Mouse (Mus musculus): ENCODE measurements around the gene Gm17651. TPM values are rescaled to one million over a fixed set of nuclear protein-coding genes. Genes with fewer than 3 reads are reported as not detected.

Gene Gm17651
- total RNA-seq (2021), result not detected

- DNase-seq (ENCODE audit: extremely low spot score in 1 of 2, low spot score in 1 of 2), result no peak
These were observed at the start of gene Gm17651 for GRCm38 (mm10) chr3:97674644-97675110. Gene Gm17651, minus strand, starts transcription at chr3:97674694.

DNA sequence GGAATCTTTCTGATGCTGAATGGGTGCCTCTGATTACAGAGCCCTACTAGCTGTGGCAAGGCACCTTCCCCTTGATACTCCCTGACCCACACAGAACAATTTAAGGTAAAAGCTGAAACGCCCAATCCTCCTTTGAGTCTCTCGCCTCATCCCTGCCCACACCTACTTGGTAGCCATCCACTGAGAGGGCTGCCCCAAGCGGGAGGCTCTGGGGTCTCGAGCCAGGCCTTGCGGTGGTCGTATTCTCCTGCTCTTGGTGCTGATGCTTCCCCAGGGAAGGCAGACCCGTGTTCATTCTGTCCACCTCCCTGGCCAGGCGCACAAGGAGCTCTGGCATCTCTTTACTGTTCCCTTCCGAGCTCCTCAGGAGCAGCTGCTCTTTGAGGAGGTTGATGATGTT lies 44.6 kb upstream of the Gm17651 start:
- no peak for DNase-seq (ENCODE audit: extremely low spot score in 1 of 2, low spot score in 1 of 2)

GRCm38 (mm10) chr3:97715922-97716321 lies 41.4 kb upstream of the Gm17651 start:
- no peak for DNase-seq (ENCODE audit: extremely low spot score in 1 of 2, low spot score in 1 of 2)

DNA sequence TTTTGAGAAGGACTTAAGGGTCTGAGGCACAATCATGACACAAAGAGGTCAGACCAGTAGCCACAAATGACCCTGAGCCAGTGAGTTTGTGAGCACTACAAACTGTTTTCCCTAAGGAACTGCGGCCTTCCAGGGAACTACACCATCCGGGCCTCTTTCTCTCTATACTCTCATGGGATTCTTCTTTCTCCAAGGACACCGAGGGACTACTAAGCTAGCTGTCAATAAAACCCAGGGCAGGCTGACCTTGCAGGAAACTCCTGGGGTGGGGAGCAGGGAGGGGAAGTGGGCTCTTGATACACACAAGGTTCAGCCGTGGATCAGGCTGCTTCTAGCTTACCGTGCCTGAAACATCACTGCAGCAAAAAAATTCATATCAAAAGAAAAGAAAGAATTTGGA lies 36.4 kb upstream of the Gm17651 start:
- DNase-seq (ENCODE audit: extremely low spot score in 1 of 2, low spot score in 1 of 2), result no peak

GRCm38 (mm10) chr3:97710134-97710533 lies 35.6 kb upstream of the Gm17651 start:
- no peak for DNase-seq (ENCODE audit: extremely low spot score in 1 of 2, low spot score in 1 of 2)

GRCm38 (mm10) chr3:97706561-97706960 lies 32.1 kb upstream of the Gm17651 start:
- DNase-seq (ENCODE audit: extremely low spot score in 1 of 2, low spot score in 1 of 2), result no peak

GRCm38 (mm10) chr3:97705508-97705907 lies 31.0 kb upstream of the Gm17651 start:
- no peak for DNase-seq (ENCODE audit: extremely low spot score in 1 of 2, low spot score in 1 of 2)

DNA sequence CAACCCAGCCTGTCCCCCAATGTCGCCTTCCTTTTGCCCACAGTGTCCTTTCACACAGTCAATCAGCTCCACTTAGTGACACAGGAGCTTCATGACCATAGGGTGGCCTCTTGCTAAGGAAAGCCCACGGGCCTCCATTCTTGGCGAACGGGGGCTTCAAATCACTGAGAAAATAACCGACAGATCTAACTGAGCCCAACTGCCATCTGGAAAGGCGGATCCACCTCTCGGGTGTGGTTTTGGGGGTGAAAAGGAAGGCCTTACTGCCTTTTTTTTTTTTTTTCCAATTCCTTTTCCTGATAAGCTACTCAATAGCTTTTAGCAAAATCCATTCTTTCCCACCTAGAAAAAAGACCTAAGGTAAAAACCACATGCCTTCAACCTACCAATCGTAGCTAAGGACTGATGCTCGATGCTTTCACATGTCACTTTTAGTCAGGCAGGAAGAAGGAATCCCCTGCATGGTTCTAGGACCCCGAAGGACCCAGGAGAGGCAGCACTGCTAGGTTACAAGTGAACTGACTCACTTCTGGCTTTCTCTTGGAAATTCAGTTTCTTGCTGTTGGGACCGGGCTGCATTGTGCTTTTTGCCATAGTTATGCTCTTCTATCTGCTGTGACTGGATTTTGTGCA lies 28.1 kb upstream of the Gm17651 start:
- DNase-seq (ENCODE audit: extremely low spot score in 1 of 2, low spot score in 1 of 2), result no peak

- no peak for DNase-seq (ENCODE audit: extremely low spot score in 1 of 2, low spot score in 1 of 2)
These were observed 26.7 kb upstream of the Gm17651 start for GRCm38 (mm10) chr3:97701198-97701597.

- DNase-seq (ENCODE audit: extremely low spot score in 1 of 2, low spot score in 1 of 2), result no peak
These were observed 24.6 kb upstream of the Gm17651 start for GRCm38 (mm10) chr3:97699061-97699460.

GRCm38 (mm10) chr3:97697291-97697690 lies 22.8 kb upstream of the Gm17651 start:
- DNase-seq (ENCODE audit: extremely low spot score in 1 of 2, low spot score in 1 of 2), result no peak

DNA sequence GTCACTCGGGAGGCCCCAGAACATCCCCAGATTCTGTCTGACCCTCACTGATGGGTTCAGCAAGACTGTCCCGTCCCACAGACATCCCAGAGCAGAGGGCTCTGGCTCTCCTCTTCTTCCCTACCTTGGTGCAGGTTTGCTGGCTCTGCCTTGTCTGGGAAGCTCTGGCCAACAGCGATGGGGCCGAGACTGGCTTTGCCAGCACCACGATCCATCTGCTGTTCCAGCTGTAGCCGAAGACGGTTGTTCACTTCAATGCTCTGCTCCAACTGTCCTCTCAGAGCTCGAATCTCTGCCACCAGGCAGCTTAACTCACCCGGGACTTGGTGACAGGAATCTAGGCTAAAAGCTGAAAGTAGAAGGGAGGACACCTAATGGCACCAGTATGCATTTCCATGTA lies 22.4 kb upstream of the Gm17651 start:
- DNase-seq (ENCODE audit: extremely low spot score in 1 of 2, low spot score in 1 of 2), result no peak

DNA sequence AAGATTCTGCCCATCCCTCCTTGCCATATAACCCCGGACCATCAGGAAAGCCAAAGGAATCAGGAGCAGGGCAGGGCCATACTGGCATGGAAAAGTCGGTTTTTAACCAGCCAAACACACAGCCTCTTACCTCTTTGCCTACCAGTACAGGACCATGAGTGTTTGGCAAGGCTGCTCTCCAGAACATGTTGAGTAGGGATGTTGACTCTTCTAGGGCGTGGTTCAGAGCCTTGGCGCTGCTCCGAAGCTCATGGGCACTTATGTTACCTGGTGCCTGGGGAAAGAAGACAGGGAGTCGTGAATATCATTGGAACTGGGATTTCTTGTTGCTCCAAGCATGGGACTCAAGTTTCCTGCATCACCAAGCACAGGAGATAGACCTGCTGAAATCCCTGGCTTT lies 19.3 kb upstream of the Gm17651 start:
- DNase-seq (ENCODE audit: extremely low spot score in 1 of 2, low spot score in 1 of 2), result no peak

DNA sequence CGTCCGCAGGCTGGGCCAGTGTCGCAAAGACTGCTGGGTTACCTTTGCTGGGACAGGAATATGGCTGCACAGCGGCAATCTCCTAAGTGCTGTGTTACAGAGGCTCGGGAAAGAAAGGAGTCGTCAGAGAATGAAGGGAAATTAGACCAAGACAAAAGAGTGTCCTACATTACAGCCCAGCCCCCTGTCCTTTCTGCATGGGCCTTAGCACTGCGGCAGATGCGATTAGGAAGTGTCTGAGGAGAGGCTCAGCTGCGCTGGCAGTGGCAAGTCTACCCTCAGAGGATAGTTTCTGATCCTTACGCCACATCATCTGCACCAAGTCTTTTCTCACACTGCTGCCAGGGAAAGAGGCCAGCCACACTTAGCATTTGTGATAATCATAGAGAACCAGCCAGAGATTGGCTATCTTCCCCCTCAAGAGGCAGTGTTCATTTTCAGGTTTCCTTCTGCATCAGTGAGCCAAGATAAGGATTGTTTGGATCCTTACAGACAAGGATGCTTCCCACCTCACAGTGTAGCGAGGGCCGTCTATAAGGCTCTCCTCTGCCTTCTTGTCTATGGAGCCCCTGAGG lies 17.0 kb upstream of the Gm17651 start:
- no peak for DNase-seq (ENCODE audit: extremely low spot score in 1 of 2, low spot score in 1 of 2)

- DNase-seq (ENCODE audit: extremely low spot score in 1 of 2, low spot score in 1 of 2), result no peak
These were observed 16.1 kb upstream of the Gm17651 start for GRCm38 (mm10) chr3:97690590-97690989.

DNA sequence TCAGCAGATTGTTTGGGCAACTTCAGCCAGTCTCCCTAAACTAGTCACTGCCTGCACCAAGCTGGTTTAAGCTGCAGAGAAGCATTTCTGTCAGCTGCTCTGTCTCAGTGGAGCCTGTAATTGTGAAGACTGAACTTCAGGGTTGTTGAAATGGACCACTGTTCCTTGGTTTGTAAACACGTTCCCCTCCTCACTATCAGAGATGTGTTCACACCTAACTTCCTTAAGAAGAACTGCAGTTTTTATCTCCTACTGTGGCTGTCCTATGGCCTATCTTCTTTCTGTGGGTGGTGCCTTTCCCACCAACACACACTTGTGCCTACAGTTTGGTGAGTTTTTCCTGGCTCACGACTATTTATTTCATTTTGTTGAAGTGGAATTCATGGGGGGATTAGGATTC lies 14.8 kb upstream of the Gm17651 start:
- DNase-seq (ENCODE audit: extremely low spot score in 1 of 2, low spot score in 1 of 2), result no peak

DNA sequence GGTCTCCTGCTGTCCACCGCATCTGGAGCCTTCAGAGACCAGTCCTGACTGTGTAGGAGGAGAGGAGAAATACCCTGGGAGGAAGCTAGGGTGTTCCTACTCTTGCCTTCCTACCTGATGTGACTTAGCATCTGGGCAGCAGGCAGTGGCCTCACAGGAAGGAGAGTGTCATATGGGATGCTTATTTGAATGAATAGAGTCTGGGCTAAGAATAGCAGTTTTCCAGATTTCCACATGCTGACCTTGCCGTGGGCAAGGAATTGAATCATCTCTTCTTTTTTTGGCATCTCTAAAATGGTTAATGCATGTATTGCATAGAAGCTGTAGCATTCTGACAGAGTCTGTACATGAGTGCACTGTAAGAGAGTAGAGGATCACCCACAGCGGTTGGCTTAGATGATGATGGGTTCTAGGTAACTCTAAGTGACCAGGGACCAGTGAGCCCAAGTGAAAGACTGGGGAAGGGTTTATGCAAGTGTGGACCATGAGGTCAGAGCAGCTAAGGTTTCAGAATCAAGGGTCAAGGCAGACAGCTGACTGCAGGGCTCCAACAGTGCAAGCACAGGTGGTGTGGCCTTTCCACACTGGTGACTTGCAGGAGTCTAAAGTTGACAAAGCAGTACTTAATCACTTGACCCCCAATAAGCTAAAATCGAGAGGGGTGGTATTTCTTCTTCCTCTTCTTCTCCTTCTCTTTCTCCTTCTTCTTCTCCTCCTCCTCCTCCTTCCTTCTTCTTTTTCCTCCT lies 12.1 kb upstream of the Gm17651 start:
- DNase-seq (ENCODE audit: extremely low spot score in 1 of 2, low spot score in 1 of 2), result no peak

- no peak for DNase-seq (ENCODE audit: extremely low spot score in 1 of 2, low spot score in 1 of 2)
These were observed 9.2 kb upstream of the Gm17651 start for GRCm38 (mm10) chr3:97683560-97684195.

DNA sequence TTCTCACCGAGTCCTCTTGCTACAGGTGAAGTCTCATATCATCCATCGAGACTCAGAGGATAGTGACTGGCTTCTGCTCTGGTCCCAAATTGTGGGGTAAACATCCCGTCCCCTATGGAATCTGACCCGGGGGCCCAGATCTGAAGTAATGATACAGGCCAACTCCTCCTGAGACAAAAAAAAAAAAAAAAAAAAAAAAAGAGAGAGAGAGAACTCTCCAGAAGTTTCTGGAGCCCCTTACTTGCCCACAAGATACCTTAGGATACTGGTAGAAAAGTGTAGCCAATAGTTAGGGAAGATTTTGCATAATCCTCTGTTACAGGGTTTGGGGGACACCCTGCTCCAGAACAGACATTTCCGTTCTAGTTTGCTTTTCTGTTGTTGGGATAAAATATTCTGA lies 8.1 kb upstream of the Gm17651 start:
- DNase-seq (ENCODE audit: extremely low spot score in 1 of 2, low spot score in 1 of 2), result no peak

- DNase-seq (ENCODE audit: extremely low spot score in 1 of 2, low spot score in 1 of 2), result no peak
These were observed 7.6 kb upstream of the Gm17651 start for GRCm38 (mm10) chr3:97682159-97682502.
